Mouse (Mus musculus) adrenal gland, adult 8-10 months (tissue): ENCODE measurements at regions not wholly inside any gene's neighbourhood (a gene's known extent, or its start where the extent isn't known, plus 50 kb on each side); places are given as distances from the start of the nearest gene placed in this dataset.

ENCODE experiments used
- DNase-seq: peaks from one replicate; pipeline ENCODE4 v3.0.0; 2022

- DNase-seq = no peak
Observed at GRCm38 (mm10) chr9:46819808-46820207, 178.7 kb upstream of the Gm4791 start.

- DNase-seq = no peak
Observed at GRCm38 (mm10) chr9:46819376-46819775, 179.2 kb upstream of the Gm4791 start.

- no peak for DNase-seq
Observed at GRCm38 (mm10) chr9:46816126-46816525, 182.4 kb upstream of the Gm4791 start.

- peak; percentile 12 for DNase-seq
Observed at GRCm38 (mm10) chr9:46814478-46815241, 183.9 kb upstream of the Gm4791 start.

GRCm38 (mm10) chr9:46810266-46810665, 188.3 kb upstream of the Gm4791 start:
- no peak for DNase-seq

- DNase-seq = no peak
Observed at GRCm38 (mm10) chr9:46795446-46795845, 203.1 kb upstream of the Gm4791 start.

GRCm38 (mm10) chr9:46789036-46789435, 209.5 kb upstream of the Gm4791 start:
- DNase-seq = no peak

GRCm38 (mm10) chr9:46788456-46788855, 210.1 kb upstream of the Gm4791 start:
- DNase-seq = no peak

GRCm38 (mm10) chr9:46784355-46784975, 214.1 kb upstream of the Gm4791 start:
- no peak for DNase-seq

GRCm38 (mm10) chr9:46783597-46784354, 214.8 kb upstream of the Gm4791 start:
- DNase-seq = no peak

- no peak for DNase-seq
Observed at GRCm38 (mm10) chr9:46781681-46782080, 216.9 kb upstream of the Gm4791 start.

- no peak for DNase-seq
Observed at GRCm38 (mm10) chr9:46778769-46779168, 219.8 kb upstream of the Gm4791 start.

- DNase-seq = no peak
Observed at GRCm38 (mm10) chr9:46774821-46775220, 223.7 kb upstream of the Gm4791 start.

- DNase-seq = no peak
Observed at GRCm38 (mm10) chr9:46760247-46760646, 238.3 kb upstream of the Gm4791 start.

GRCm38 (mm10) chr9:46757005-46757672, 241.4 kb upstream of the Gm4791 start:
- DNase-seq = no peak

- DNase-seq = no peak
Observed at GRCm38 (mm10) chr9:46751981-46752380, 246.6 kb upstream of the Gm4791 start.

GRCm38 (mm10) chr9:46749441-46749840, 249.1 kb upstream of the Gm4791 start:
- DNase-seq = no peak

GRCm38 (mm10) chr9:46746266-46746665, 252.3 kb upstream of the Gm4791 start:
- peak; percentile 34 for DNase-seq

- DNase-seq = no peak
Observed at GRCm38 (mm10) chr9:46740496-46740895, 258.0 kb upstream of the Gm4791 start.

GRCm38 (mm10) chr9:46739341-46739740, 259.2 kb upstream of the Gm4791 start:
- peak; percentile 32 for DNase-seq

GRCm38 (mm10) chr9:46738634-46739033, 259.9 kb upstream of the Gm4791 start:
- no peak for DNase-seq

- DNase-seq = no peak
Observed at GRCm38 (mm10) chr9:46738056-46738455, 260.5 kb upstream of the Gm4791 start.

- DNase-seq = no peak
Observed at GRCm38 (mm10) chr9:46737446-46737845, 261.1 kb upstream of the Gm4791 start.
